Mouse (Mus musculus) kidney, adult 18-20 months (tissue): ENCODE data around the gene Syt15.
A peak's percentile ranks its signal among the peaks of the same experiment; 100 is the strongest.

Experiments
- DNase-seq: peaks from one replicate; pipeline ENCODE4 v3.0.0; 2021

Syt15 gene

GRCm38 (mm10) chr14:34219295-34219694 lies at the start of gene Syt15:
TSS of gene Syt15 (plus strand) at chr14:34219595.
- no peak for DNase-seq

DNA sequence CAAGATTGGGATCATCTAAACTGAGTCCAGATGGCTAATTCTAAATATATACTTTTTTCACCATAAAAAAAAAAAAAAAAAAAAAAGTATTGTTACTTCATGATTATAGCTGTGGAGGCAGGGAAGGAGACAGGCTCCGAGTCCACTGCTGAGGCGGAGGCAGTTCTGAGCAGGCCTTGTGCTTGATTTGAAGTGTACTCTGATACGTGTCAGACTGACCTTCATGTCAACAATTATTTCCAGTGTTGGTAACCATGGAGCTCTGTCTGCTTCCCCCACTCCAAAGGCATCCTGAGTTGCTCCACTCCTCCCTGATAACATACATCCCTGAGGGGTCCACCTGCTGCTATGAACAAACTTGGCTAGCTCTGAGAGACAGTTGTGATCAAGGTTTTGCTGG lies 48.3 kb upstream of the Syt15 start:
- DNase-seq = no peak

DNA sequence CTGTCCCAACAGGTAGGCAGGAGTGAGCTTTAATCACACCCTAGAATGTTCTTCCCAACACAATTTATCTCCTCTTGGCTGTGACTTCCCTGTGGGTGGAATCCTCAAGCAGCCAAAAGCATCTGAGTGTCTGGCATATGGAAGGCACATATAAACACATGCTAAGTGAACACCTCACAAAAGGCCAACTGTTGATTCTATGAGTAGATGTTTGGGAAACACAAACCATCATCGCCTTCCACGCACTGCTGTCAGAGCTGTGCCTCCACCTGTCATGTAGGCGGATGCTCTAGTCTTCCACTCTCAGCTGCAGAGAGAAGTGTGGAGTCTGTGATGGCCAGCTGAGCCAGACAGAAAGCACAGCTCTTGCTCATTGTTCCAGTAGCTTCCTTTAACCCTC lies 40.0 kb upstream of the Syt15 start:
- DNase-seq = no peak

- DNase-seq = no peak
Measured at GRCm38 (mm10) chr14:34183101-34183500, 36.3 kb upstream of the Syt15 start.

- peak; percentile 70 for DNase-seq
Measured at GRCm38 (mm10) chr14:34188629-34189028, 30.8 kb upstream of the Syt15 start.

DNA sequence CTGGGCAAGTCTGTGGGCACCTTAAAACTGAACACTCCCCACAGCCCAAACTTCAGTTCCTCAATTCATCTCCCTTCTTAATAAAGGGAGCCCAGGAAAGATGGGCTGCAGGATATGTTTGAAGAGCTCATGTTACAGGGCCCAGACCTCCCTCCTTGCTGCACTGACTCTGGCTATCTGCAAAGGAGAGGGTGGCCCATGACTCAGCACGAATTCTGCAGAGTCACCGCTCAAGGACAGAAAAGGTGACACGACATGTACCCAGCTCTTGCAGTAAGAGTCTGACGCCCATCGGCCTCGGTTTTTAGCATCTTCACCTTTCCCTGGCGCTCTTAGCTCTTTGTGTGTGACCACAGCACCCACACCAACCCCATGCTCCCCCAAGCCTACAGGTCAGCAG lies 29.0 kb upstream of the Syt15 start:
- DNase-seq = no peak

DNA sequence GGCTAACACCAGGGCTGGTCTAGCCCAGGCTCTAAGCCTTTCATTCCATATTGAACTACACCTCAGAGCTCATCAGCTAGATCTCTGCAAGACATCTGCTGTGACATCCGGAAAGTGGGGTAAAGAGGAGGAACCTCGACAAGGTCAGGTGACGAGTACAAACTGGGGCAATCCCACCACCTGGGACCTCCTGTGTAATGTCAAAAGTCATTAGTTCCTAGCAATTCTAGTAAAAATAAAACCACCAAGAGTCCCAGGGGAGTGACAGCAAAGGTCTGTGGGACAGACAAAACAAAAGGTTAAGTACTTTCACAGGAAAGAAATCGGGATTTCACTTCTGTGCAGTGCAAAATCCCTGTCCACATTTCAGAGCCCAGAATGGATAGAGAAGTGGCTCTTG lies 25.5 kb upstream of the Syt15 start:
- DNase-seq = no peak

DNA sequence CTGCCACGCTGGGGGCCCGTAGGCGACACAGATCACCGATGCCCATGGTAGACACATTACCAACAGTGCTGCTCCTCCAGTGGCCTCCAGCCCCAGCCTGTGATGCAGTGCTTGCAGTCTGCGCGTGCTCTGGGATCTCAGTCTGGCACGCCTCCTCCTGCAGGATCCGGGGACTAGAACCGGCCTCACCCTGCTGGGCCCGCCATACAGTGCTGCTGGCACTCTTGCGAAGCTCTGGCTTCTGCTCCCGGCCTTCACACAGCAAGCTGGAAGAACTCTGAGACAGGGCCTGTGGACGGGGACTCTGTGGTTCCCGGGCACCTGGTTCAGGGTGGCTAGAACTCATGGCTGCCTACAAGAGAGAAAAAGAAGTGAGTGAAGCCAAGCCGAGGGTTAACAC lies 23.9 kb upstream of the Syt15 start:
- DNase-seq = no peak

DNA sequence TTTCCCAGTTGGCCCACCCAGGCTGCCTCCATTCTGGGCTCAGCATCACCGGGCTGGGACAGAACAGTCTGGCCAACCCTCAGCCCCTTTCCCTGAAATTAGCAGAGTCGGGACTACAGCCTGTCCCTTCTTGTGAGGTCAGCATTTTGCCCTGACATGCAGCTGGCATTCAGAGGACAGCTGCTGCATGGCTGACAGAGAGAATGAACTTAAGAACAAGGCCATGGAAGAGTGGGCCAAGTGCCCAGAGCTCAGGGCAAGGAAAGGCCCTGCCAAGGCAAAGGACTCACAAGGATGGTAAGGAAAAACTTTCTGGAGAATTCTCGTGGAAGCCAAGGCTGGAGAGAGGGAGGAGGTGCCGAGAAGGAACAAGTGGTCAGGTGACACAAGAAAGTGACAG lies 22.7 kb upstream of the Syt15 start:
- peak; percentile 16 for DNase-seq

GRCm38 (mm10) chr14:34200738-34201230 lies 18.6 kb upstream of the Syt15 start:
- DNase-seq = no peak

- DNase-seq = peak; percentile 24
Measured at GRCm38 (mm10) chr14:34201231-34202035, 18.0 kb upstream of the Syt15 start, which contains the start of gene Gprin2. TSS of gene Gprin2 (minus strand) at chr14:34201653.

- no peak for DNase-seq
Measured at GRCm38 (mm10) chr14:34207996-34208395, 11.4 kb upstream of the Syt15 start.

DNA sequence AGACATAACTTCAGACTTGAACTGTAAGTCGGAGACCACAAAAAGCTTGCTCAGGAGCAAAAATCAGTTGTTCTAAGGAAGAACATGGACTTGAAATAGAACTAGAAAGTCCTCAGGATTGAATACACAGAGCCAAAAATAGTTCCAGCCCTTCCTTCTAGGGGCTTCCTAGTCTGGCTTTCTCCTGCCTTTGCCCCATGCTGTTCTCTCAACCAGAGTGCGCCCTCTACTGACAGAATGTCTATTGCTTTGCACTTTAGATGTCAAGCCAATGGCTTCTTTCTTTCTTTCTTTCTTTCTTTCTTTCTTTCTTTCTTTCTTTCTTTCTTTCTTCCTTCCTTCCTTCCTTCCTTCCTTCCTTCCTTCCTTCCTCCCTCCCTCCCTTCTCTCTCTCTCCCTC lies 10.7 kb upstream of the Syt15 start:
- DNase-seq = peak; percentile 17

- no peak for DNase-seq
Measured at GRCm38 (mm10) chr14:34209080-34209479, 10.3 kb upstream of the Syt15 start.

DNA sequence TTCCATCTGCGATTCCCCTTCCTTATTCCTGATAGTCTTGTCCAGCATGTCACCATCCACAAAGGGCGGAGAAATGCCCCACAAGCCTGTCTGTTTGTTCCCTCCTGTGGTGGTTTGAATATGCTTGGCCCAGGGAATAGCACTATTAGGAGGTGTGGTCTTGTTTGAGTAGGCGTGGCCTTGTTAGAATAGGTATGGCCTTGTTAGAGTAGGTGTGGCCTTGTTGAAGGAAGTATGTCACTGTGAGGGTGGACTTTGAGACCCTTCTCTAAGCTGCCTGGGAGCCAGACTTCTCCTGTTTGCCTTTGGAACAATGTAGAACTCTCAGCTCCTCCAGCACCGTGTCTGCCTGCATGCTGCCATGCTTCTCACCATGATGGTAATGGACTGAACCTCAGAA lies 9.5 kb upstream of the Syt15 start:
- no peak for DNase-seq

DNA sequence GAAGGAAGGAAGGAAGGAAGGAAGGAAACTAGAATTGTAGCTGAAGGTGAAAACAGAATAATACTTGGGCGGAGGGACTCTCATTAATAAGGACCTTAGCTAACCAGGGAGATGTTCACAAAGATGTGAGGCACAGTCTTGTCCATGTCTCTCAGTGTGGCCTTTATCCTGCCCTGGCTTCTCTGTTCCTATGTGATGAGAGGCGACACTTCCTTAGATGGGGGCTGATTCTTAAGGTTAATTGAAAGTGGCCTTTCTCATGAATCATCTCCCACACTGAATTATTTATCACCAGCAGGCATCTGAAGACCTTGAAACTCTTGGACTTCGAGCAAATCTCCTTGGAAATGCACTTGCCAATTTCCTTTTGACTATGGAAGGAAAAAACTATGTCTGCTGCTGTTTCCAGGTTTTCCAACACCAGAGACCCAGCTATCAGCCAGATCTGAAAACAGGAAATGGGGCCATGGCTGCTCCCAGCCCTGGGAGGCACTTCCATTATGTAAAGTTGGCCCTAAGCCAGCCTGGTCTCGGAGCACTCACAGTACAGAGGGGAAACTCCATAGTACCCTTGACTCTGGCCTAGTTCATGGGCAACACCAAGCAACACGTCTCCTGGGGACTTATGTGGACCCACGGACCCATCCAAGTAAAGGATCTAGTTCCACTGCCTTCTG lies 3.8 kb upstream of the Syt15 start:
- no peak for DNase-seq

DNA sequence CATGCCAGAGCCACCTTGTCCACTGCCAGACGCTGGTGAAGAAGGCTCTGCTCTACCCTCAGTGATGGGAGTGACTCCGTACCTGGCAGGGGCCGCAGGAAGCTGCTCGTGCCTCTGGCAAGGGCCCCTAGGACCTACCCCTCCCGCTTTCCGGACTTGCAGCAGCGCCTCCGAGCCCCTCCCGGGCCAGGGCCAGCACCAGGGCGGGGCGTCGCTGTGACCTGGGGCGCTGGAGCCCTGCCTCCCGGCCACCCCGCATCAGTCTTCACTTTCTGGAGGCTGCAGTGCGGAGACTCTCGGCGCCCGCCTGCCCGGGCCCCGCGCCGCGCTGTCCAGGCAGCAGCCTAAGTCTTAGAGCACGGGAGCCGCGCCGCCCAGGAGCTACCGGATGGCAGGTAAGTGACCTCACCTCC lies 397 bp downstream of the Syt15 start:
- no peak for DNase-seq

DNA sequence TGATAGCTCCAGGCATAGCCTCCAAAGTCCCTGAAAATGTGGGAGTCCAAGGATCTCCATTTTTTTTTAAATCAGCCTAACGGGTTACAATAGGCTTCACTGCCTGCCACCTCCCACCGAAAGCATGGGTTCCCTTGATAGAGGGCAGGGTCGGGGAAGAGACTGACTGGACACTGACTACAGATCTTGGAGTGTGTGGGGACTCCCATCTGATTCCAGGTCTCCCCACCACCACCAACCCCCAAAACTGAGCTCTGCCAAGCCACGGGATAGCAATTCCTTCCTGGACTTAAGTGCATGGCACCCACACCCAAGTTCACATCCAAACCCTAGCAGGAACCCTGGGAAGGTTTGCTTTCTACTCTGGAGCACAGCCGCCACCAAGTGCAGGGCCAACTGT lies 1.0 kb downstream of the Syt15 start:
- DNase-seq = no peak

DNA sequence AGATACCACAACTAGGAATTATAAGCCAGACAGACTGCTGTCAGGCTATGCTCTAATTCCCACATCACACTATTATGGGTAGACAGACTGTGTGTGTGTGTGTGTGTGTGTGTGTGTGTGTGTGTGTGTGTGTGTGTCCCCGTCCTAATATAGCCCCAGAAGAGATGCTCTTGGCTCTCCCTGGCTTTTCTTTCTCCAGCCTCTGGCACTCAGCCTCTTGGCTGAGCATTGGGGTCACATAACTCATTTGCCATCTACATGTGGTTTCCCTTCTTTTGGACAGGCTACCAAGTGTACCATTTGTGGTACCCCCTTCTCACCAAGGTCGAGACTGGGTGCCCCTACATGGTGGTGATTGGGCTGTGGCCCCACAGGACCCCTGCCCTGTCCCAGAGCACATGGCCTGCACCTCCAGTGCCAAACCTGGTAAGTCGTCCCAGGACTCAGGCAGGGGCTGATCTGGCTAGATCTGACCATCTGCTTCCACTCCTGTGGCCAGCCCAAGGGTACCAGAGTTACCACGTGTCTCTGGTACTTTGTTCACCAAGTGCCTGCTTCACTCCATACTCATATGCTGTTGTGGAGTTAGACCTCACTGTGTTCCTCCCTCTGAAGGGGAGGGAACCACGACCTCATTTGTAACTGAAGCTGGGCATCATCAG lies 2.2 kb downstream of the Syt15 start:
- no peak for DNase-seq

DNA sequence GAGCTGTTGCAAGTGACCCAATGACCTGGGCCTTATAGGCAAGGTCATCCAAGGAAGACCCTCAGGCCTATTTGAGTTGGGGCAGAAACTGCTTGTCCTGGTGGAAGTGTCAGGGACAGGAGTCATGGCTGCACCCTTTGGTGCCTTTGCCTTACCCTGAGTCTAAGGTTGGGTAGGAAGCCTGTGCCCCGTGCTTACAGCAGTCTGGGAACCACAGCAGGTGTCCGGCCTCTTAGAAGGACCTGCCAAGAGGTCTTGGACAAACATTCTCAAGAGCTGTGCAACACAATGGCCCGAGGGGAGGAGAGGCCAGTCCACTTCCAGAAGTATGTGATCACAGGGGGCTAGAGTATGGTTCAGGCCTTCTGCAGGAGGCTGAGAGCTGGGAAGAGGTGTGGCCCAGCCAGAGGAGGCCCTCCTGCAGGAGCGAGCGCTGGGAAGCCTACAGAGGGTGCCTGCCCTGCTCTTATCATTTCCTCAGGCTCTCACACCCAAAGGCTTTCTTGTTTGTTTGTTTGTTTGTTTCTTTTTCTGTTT lies 4.0 kb downstream of the Syt15 start:
- DNase-seq = no peak

DNA sequence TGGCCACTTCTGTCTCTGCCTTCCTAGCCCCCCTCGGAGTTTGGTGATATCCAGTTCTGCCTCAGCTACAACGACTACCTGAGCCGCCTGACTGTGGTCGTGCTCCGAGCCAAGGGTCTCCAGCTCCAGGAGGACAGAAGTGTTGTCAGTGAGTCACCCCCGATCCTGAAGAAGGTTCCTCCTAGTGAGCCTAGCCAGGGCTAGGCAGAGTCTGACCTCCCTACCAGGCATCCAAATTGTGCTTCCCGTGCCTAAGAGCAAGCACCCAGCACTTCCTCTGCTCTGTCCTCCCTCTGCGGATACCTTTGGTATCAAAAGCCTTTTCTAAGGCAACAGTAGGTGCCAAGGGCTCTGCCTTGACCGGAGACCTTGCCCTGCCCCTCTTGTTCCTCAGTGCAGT lies 6.6 kb downstream of the Syt15 start:
- DNase-seq = no peak

DNA sequence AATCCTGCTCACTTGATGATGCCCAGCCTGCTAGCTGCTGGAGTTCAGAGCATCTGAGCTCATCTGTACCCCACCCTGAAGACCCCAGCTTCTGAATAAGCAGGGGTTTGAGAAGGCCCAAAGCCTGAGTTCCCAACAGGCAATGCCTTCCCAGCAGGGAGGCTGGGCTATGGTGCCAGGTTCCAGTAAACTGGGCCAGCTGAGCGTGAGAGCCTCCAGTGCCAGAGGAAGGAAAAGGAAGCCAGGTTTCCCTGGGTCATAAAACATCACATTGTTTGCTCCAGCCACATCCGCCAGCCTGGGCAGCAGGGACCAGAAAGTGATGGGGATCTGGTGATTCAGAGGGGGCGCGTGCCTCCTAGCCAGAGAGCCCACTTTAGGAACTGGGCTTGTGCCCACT lies 7.2 kb downstream of the Syt15 start:
- no peak for DNase-seq

- DNase-seq = no peak
Measured at GRCm38 (mm10) chr14:34227981-34228380, 8.6 kb downstream of the Syt15 start.
